Mouse (Mus musculus) ZHBTc4 (cell line): ENCODE data around the gene Wdr17.

ENCODE experiments used
- DNase-seq: peaks from one replicate; pipeline ENCODE4 v3.0.0-alpha.2; 2011; ENCODE audit warnings: low read depth, low spot score

The Wdr17 gene

GRCm38 (mm10) chr8:54886987-54887785 is at the start of gene Wdr17:
TSS of gene Wdr17 (minus strand) at chr8:54887184.
- no peak for DNase-seq

- no peak for DNase-seq
Observed at GRCm38 (mm10) chr8:54932306-54932705, 45.3 kb upstream of the Wdr17 start.

- no peak for DNase-seq
Observed at GRCm38 (mm10) chr8:54924936-54925335, 38.0 kb upstream of the Wdr17 start.

- DNase-seq = no peak
Observed at GRCm38 (mm10) chr8:54922160-54922855, 35.3 kb upstream of the Wdr17 start.

GRCm38 (mm10) chr8:54917710-54918109 is 30.7 kb upstream of the Wdr17 start:
- DNase-seq = no peak

- DNase-seq = no peak
Observed at GRCm38 (mm10) chr8:54912891-54913290, 25.9 kb upstream of the Wdr17 start.

- no peak for DNase-seq
Observed at GRCm38 (mm10) chr8:54899444-54899843, 12.5 kb upstream of the Wdr17 start.

- DNase-seq = no peak
Observed at GRCm38 (mm10) chr8:54894637-54895322, 7.8 kb upstream of the Wdr17 start.

GRCm38 (mm10) chr8:54894180-54894579 is 7.2 kb upstream of the Wdr17 start:
- DNase-seq = no peak

GRCm38 (mm10) chr8:54886560-54886959 is 424 bp downstream of the Wdr17 start:
- no peak for DNase-seq

GRCm38 (mm10) chr8:54876458-54876857 is 10.5 kb downstream of the Wdr17 start:
- no peak for DNase-seq

GRCm38 (mm10) chr8:54864761-54865064 is 22.3 kb downstream of the Wdr17 start:
- no peak for DNase-seq

- no peak for DNase-seq
Observed at GRCm38 (mm10) chr8:54864038-54864760, 22.8 kb downstream of the Wdr17 start.

- no peak for DNase-seq
Observed at GRCm38 (mm10) chr8:54836029-54836959, 50.7 kb downstream of the Wdr17 start.

GRCm38 (mm10) chr8:54829794-54830426 is 57.1 kb downstream of the Wdr17 start:
- no peak for DNase-seq

GRCm38 (mm10) chr8:54827974-54828373 is 59.0 kb downstream of the Wdr17 start:
- no peak for DNase-seq

GRCm38 (mm10) chr8:54822956-54823355 is 64.0 kb downstream of the Wdr17 start:
- peak; percentile 73 for DNase-seq

- no peak for DNase-seq
Observed at GRCm38 (mm10) chr8:54818651-54819050, 68.3 kb downstream of the Wdr17 start.

GRCm38 (mm10) chr8:54808217-54808616 is 78.8 kb downstream of the Wdr17 start:
- DNase-seq = no peak

- DNase-seq = no peak
Observed at GRCm38 (mm10) chr8:54806173-54806572, 80.8 kb downstream of the Wdr17 start.
